Mouse (Mus musculus) kidney, adult 2 months (tissue): ENCODE measurements around the gene BC004004.

Experiments used
- CTCF ChIP-seq: fragments of 200-500 bp; conservative IDR thresholded peaks from 2 replicates; pipeline ENCODE4 v1.5.1; 2011; ENCODE audit warnings: low read depth, mild to moderate bottlenecking, control low read depth, low read length, moderate library complexity, mixed read lengths; ENCODE audit not compliant: insufficient read depth, insufficient read length
- POLR2A ChIP-seq: fragments of 200-500 bp; IDR thresholded peaks from one replicate; pipeline ENCODE4 v1.6.1; 2011; ENCODE audit warnings: low read depth, low read length, control low read depth

DNA sequence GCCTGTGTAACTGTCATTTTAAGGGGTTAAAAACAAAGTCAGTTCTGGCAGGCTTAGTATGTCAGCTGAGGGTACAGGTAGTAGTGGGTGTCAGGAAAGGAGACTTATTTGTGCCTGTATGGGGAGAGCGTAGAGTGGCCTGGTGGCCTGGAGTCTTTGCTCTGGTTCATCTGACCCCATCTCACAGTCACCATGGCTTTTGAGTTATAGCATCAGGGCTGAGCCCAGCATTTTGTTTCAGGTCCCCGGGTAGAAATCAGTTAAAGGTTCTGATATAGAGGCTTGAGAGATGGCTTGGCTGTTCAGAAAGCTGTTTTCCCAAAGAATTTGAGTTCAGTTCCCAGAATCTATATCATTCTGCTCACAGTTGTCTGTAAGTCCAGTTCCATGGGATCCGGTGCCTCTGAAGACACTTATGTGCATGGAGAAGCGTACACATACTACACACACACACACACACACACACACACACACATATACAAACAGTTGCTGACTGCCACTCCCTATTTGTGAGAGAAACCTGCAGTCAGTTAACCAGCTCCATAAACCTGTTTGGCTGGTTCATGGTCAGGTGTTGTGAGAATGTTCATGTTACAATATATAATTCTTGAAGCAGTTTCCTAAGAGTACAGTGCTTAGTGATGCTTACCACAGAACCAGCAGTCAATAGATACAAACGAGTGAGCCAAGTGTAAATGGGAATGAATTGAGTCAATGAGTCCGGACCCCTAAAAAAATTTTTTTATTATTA is 482 bp upstream of the BC004004 start:
- TF ChIP-seq CTCF, result no peak
- TF ChIP-seq POLR2A, result no peak
